Mouse (Mus musculus): ENCODE measurements around the gene Pgm5.

- TF ChIP-seq MXI1 (IDR thresholded peaks at IDR 0.05; ENCODE audit: low read depth, low read length): no peak
- no peak for TF ChIP-seq GATA1 (IDR thresholded peaks at IDR 0.05; ENCODE audit: low read depth, low read length)
- TF ChIP-seq CTCF (IDR thresholded peaks at IDR 0.05 in 2 of 3, conservative IDR thresholded peaks at IDR 0.05 in 1 of 3; ENCODE audit: control insufficient read depth in 1 of 3, insufficient read depth in 1 of 3, low read depth in 2 of 3, low read length in 3 of 3, poor library complexity in 1 of 3, severe bottlenecking in 1 of 3): no peak
- no peak for TF ChIP-seq ETS1 (IDR thresholded peaks at IDR 0.05; ENCODE audit: low read depth, low read length)
These were observed 46.9 kb upstream of the Pgm5 start for GRCm38 (mm10) chr19:24908385-24909155.

All from MEL (cell line).